Mouse (Mus musculus) heart, embryonic 14.5 days (tissue): ENCODE measurements at regions not wholly inside any gene's neighbourhood (a gene's known extent, or its start where the extent isn't known, plus 50 kb on each side); places are given as distances from the start of the nearest gene placed in this dataset.

Source experiments
- ATAC-seq: fragments of 200-750 bp; cut with Nextera tagmentation; 2 replicates; pipeline ENCODE4 v1.8.0; 2017; ENCODE audit warnings: low read depth, moderate TSS enrichment; ENCODE audit not compliant: insufficient number of reproducible peaks, insufficient read depth, low FRiP score
- H3K27ac ChIP-seq, 2 experiments: fragments of 200-500 bp in 1 of 2; fragments of 300-500 bp in 1 of 2; sonication (generic) in 1 of 2; replicated peaks in 1 of 2; 2 replicates each; pipeline ENCODE4 v1.5.1; 2012 to 2014; ENCODE audit warnings: low read depth in 2 of 2, low read length in 2 of 2, control low read depth in 1 of 2, mild to moderate bottlenecking in 1 of 2, mixed read lengths in 1 of 2; ENCODE audit not compliant: control insufficient read depth in 1 of 2, insufficient read depth in 1 of 2
- H3K27me3 ChIP-seq: fragments of 300-500 bp; sonication (generic); 2 replicates; pipeline ENCODE4 v1.6.1; 2014; ENCODE audit warnings: mild to moderate bottlenecking, low read length, control low read depth; ENCODE audit not compliant: control insufficient read depth, insufficient read depth
- H3K36me3 ChIP-seq: fragments of 300-500 bp; sonication (generic); 2 replicates; pipeline ENCODE4 v1.6.1; 2014; ENCODE audit warnings: mild to moderate bottlenecking, control low read depth, low read length, mixed read lengths; ENCODE audit not compliant: control insufficient read depth, insufficient read depth
- H3K4me1 ChIP-seq, 2 experiments: fragments of 200-500 bp in 1 of 2; fragments of 300-500 bp in 1 of 2; sonication (generic) in 1 of 2; 2 replicates each; pipeline ENCODE4 v1.6.1; 2012 to 2014; ENCODE audit warnings: low read length in 2 of 2, control low read depth in 1 of 2, mixed read lengths in 1 of 2; ENCODE audit not compliant: control insufficient read depth in 2 of 2, insufficient read depth in 2 of 2
- H3K4me2 ChIP-seq: fragments of 300-500 bp; sonication (generic); 2 replicates; pipeline ENCODE4 v1.6.1; 2014; ENCODE audit warnings: mild to moderate bottlenecking, low read length
- H3K4me3 ChIP-seq, 2 experiments: fragments of 200-500 bp in 1 of 2; fragments of 300-500 bp in 1 of 2; sonication (generic) in 1 of 2; 2 replicates each; pipeline ENCODE4 v1.5.1; 2012 to 2014; ENCODE audit warnings: low read length in 2 of 2, mild to moderate bottlenecking in 2 of 2, control low read depth in 1 of 2, low read depth in 1 of 2, moderate library complexity in 1 of 2; ENCODE audit not compliant: control insufficient read depth in 1 of 2, insufficient read depth in 1 of 2
- H3K9ac ChIP-seq: fragments of 300-500 bp; sonication (generic); 2 replicates; pipeline ENCODE4 v1.6.1; 2014; ENCODE audit warnings: mild to moderate bottlenecking, low read length
- H3K9me3 ChIP-seq: fragments of 300-500 bp; sonication (generic); 2 replicates; pipeline ENCODE4 v1.6.1; 2016; ENCODE audit warnings: low read length, control low read depth; ENCODE audit not compliant: control insufficient read depth
- WGBS: fragments of 180-500 bp; shearing (Covaris S2); extraction: QIAGEN DNeasy Blood & Tissue Kit; methylation state at CpG from one replicate; pipeline ENCODE4 v1.1.7; 2014; 5-methylcytosine and 5-hydroxymethylcytosine counted together

DNA sequence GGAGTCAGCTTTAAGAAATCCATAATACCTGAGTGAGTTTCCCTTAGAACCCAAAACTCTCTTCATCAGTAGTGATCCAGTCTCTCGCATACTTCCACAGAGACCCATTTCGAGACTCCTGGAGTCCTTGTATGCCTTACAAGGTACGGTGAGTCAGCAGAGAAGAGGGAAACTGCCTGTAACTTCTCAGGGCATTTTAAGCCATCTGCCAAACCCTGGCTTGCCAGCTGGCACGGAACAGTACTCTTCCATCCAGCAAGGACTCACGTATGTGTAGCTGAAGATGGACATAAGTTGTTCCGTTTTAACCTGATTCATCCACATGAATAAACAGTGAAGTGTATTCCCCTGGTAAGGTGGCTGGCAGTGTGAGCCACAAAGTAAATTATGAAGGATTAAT lies 267.0 kb downstream of the Mreg start:
- no peak for ATAC-seq
- 73% methylated on average over 6 of the region's 6 CpGs for WGBS

DNA sequence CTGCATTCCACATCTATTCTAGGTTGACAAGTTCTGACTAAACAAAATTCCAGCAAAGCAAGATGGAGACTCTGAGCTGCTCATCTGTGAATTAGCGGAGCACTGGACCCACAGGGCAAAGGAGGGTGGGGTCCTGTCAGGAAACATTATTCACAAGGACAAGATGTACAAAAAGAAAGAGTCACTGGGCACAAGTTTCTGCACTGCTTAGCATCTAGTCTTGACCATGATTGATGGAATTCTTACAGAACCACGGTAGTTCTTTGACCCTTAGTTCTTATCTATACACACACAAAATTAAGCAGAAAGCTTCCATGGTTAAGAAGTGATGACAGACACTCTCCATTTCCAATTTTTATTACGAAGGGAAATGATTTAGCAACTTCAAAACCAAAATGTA lies 267.6 kb downstream of the Mreg start:
- 52% methylated on average over 3 of the region's 3 CpGs for WGBS
- no peak for ATAC-seq
- Histone ChIP-seq H3K9me3 (no peaks in the 10 kb centered on the region), H3K4me1 (peaks cover 2 to 7% of the 10 kb centered on the region in 2 experiments; a peak in 3 of 4 replicates), H3K27ac (no peak overlapping the region), H3K4me2 (no peak overlapping the region), H3K9ac (no peak overlapping the region), H3K27me3 (no peaks in the 10 kb centered on the region), H3K4me3 (no peak overlapping the region), H3K36me3 (no peaks in the 10 kb centered on the region)

More for the DNA sequence above, 267.0 kb downstream of the Mreg start:
- Histone ChIP-seq H3K4me3 (no peak overlapping the region), H3K27me3 (no peaks in the 10 kb centered on the region), H3K9me3 (no peaks in the 10 kb centered on the region), H3K9ac (no peak overlapping the region), H3K4me1 (peaks cover 2 to 7% of the 10 kb centered on the region in 2 experiments; a peak in 3 of 4 replicates), H3K36me3 (no peaks in the 10 kb centered on the region), H3K27ac (no peak overlapping the region), H3K4me2 (no peak overlapping the region)

DNA sequence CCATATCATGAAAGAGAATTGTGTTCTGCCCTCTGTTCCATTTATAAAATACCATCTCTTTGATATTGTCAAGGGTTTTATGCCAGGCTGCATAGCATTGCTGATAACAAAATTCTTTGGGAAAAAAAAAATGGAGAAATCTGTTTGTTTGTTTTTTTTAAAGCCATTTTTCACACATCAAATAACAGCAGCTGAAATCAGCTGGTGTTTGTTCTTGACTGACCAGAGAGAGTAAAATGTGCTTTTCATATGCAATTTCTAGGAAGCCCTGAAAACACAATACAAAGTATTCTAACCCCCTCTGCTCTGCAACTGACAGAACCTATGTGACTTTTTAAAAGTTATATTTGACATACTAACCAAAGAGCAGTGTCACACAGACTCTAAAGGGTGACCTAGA lies 270.0 kb downstream of the Mreg start:
- Histone ChIP-seq H3K36me3 (no peaks in the 10 kb centered on the region), H3K4me2 (no peak overlapping the region), H3K4me3 (no peak overlapping the region), H3K9me3 (no peaks in the 10 kb centered on the region), H3K27me3 (no peaks in the 10 kb centered on the region), H3K4me1 (peaks cover 7 to 8% of the 10 kb centered on the region in 2 experiments), H3K27ac (no peak overlapping the region), H3K9ac (no peak overlapping the region)
- no peak for ATAC-seq

DNA sequence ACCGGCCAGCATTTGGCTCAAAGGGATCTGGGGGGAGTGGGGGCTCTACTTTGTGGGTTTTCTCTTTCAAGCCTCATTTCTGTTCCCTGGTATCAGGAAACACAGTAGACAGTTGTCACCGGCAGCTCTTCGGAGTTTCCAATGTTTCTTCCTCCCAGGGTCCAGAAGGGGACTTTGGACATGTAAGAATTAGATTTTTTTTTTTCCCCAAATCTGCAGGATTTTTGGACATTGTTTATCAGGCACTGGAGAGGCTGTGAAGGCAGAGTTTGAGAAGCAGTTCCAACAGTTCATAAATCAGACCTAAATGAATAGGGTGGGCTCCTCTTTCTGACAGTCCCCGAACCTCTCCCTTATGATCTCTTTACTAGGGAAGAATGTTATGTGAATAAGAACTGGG lies 270.4 kb downstream of the Mreg start:
- Histone ChIP-seq H3K9ac (no peak overlapping the region), H3K9me3 (no peaks in the 10 kb centered on the region), H3K4me2 (no peak overlapping the region), H3K27ac (no peak overlapping the region; a peak in 1 of 4 replicates), H3K4me1 (peaks cover 7 to 8% of the 10 kb centered on the region in 2 experiments), H3K4me3 (no peak overlapping the region), H3K27me3 (no peaks in the 10 kb centered on the region), H3K36me3 (no peaks in the 10 kb centered on the region)
- no peak for ATAC-seq
- WGBS = 66% methylated on average over 4 of the region's 4 CpGs

DNA sequence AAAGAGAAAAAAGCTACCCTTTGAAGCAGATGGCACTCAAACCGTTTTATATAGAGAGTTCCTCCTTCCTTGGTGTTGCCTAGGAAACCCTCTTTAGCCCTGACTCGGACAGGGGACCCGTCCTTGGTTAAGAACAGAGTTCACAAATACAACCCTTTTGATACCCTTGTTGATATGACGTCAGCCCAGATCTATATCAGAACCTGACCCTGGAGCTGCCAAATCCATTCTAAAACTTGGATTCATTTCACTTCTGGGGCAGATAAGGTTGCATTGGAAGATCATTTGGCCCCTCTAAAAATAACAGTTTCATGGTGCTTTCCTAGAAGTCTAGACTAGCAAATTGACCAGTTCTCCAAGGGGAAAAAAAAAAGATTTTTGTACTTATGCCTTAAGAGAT lies 271.2 kb downstream of the Mreg start:
- no peak overlapping the region for H3K4me3 ChIP-seq

DNA sequence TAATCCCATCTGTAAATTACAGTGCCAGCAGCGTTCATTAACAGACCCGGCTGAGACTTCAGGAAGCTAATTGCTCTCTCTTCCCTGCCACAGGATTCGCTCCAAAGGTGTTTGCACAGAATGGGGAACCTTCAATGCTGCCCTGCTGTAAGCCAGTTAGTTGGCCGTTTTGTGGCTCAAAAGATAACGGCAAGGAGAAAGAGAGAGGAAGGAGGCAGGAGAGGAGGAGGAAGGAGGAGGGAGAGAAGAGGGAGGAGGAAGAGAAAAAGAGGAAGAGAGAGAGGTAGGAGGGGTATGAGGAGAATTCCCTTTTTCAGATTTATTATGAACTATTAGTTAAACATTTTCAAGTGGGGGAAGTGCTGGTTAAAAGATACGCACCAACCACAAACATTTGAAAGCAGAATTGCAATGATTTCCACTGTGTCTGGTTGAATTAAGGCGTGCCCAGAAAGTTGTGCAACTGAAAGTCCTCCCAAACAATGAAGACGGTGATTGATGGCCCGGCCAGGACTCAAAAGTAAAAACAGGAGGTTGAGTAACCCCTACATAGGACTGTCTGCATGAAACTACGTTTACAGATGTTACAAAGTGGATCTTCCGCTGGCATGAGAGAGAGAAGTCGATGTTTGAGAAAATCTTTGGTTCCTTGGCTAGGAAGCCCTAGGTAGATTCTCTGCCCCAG lies 273.6 kb downstream of the Mreg start:
- Histone ChIP-seq H3K9me3 (0 out of 2 replicates have a peak, but pooled peaks cover 3% of the 10 kb centered on the region), H3K4me2 (peak overlapping the region; percentile 23; the same call in 1 of the 2 replicates), H3K4me1 (peaks cover 7 to 8% of the 10 kb centered on the region in 2 experiments), H3K36me3 (no peaks in the 10 kb centered on the region), H3K9ac (no peak overlapping the region), H3K27ac (no peak overlapping the region), H3K4me3 (no peak overlapping the region), H3K27me3 (no peaks in the 10 kb centered on the region)
- 50% methylated on average over 12 of the region's 12 CpGs for WGBS
- no peak for ATAC-seq

More for the DNA sequence above, 271.2 kb downstream of the Mreg start:
- H3K9me3 ChIP-seq = no peaks in the 10 kb centered on the region
- no peak overlapping the region for H3K27ac ChIP-seq
- H3K36me3 ChIP-seq = no peaks in the 10 kb centered on the region
- WGBS = 55% methylated on average over 4 of the region's 4 CpGs
- H3K27me3 ChIP-seq = no peaks in the 10 kb centered on the region
- no peak overlapping the region for H3K4me2 ChIP-seq
- H3K4me1 ChIP-seq = peaks cover 7 to 8% of the 10 kb centered on the region in 2 experiments
- H3K9ac ChIP-seq = no peak overlapping the region
- ATAC-seq = no peak

DNA sequence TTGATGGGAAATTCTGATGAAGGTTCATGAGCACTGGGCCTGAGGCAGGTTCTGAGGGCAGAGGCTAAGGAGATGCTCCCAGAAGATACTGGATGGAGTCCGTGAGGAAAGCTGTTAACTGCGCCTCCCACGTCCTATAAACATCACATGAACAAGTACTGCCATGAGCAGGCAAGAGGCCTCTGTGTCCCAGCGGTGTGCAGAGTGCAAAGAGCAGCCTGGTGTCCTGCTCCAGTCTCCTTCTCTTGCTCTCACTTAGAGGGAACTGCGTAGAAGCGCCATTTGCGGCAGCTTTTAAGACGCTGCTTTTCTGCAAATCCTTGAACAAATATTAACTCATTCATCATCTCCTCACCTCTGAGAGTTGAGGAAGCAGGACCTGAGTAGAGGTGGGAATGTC lies 274.2 kb downstream of the Mreg start:
- peak overlapping the region; percentile 23; the same call in 1 of the 2 replicates for H3K4me2 ChIP-seq
- no peak overlapping the region for H3K4me3 ChIP-seq
- H3K4me1 ChIP-seq = peaks cover 7 to 8% of the 10 kb centered on the region in 2 experiments
- no peaks in the 10 kb centered on the region for H3K27me3 ChIP-seq
- H3K9me3 ChIP-seq = 0 out of 2 replicates have a peak, but pooled peaks cover 3% of the 10 kb centered on the region
- WGBS = 48% methylated on average over 8 of the region's 8 CpGs
- H3K36me3 ChIP-seq = no peaks in the 10 kb centered on the region
- no peak overlapping the region for H3K27ac ChIP-seq
- no peak for ATAC-seq
- H3K9ac ChIP-seq = no peak overlapping the region

DNA sequence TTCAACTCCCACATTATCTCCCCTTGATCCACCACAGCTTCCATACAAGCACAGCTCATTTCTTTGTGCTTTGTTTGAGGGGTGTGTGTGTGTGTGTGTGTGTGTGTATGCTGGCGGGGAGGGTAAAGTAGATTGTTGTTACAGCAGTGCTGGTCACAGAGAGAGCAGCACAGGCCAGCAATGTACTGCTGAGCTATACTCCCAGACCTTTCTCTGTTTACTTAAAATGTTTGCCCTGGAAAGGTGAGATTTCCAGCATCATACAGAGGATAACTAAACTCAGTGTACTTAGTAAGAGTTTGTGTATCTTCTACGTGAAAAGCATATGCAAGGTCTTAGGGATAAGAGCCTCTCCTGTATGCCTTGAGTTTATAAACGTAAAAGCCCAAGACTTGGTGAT lies 274.9 kb downstream of the Mreg start:
- Histone ChIP-seq H3K4me3 (no peak overlapping the region), H3K27ac (no peak overlapping the region), H3K4me1 (peaks cover 8 to 9% of the 10 kb centered on the region in 2 experiments), H3K9ac (no peak overlapping the region), H3K4me2 (no peak overlapping the region), H3K9me3 (0 out of 2 replicates have a peak, but pooled peaks cover 3% of the 10 kb centered on the region), H3K36me3 (no peaks in the 10 kb centered on the region), H3K27me3 (no peaks in the 10 kb centered on the region)
- WGBS = 74% methylated on average over 3 of the region's 3 CpGs
- no peak for ATAC-seq
